Mouse (Mus musculus): ENCODE data around the gene Ing3. TPM values are rescaled to one million over a fixed set of nuclear protein-coding genes. Genes with fewer than 3 reads are reported as not detected.

The Ing3 gene
- polyA plus RNA-seq, 1 experiment from 2014 or later = 19.8 TPM

- H3K9ac ChIP-seq (ENCODE audit: low read length) = no peak overlapping the region
- peak overlapping the region; percentile 71 for H3K27ac ChIP-seq (replicated peaks)
- H3K9me3 ChIP-seq (ENCODE audit: control insufficient read depth, low read length) = no peaks in the 10 kb centered on the region
- DNase-seq (ENCODE audit: low spot score) = no peak
- TF ChIP-seq CTCF (IDR thresholded peaks at IDR 0.05; ENCODE audit: low read depth) (no peak), EP300 (optimal IDR thresholded peaks at IDR 0.05) (no peak)
- no peaks in the 10 kb centered on the region for H3K4me1 ChIP-seq (replicated peaks; ENCODE audit: control insufficient read depth, insufficient read depth)
- WGBS = 20% methylated on average over 11 of the region's 11 CpGs
- H3K4me2 ChIP-seq (replicated peaks; ENCODE audit: low read depth) = peak overlapping the region; percentile 42
- no peaks in the 10 kb centered on the region for H3K27me3 ChIP-seq (ENCODE audit: control insufficient read depth, insufficient read depth, low read length)
- no peak for ATAC-seq (ENCODE audit: low FRiP score, low TSS enrichment)
- peak overlapping the region; percentile 1; the same call in 1 of the 2 replicates for H3K4me3 ChIP-seq (ENCODE audit: low read depth, low read length)
- no peaks in the 10 kb centered on the region for H3K36me3 ChIP-seq (ENCODE audit: control insufficient read depth, insufficient read depth, low read length)
Measured at GRCm38 (mm10) chr6:21999025-21999424, 49.7 kb downstream of the Ing3 start.

GRCm38 (mm10) chr6:22000086-22000485 is 50.7 kb downstream of the Ing3 start:
- TF ChIP-seq CTCF (IDR thresholded peaks at IDR 0.05; ENCODE audit: low read depth) (no peak), EP300 (optimal IDR thresholded peaks at IDR 0.05) (no peak)
- Histone ChIP-seq H3K4me2 (replicated peaks; ENCODE audit: low read depth) (no peak overlapping the region), H3K4me3 (ENCODE audit: low read depth, low read length) (no peak overlapping the region), H3K9ac (ENCODE audit: low read length) (no peak overlapping the region), H3K27me3 (ENCODE audit: control insufficient read depth, insufficient read depth, low read length) (no peaks in the 10 kb centered on the region), H3K4me1 (replicated peaks; ENCODE audit: control insufficient read depth, insufficient read depth) (no peaks in the 10 kb centered on the region), H3K9me3 (ENCODE audit: control insufficient read depth, low read length) (no peaks in the 10 kb centered on the region), H3K27ac (replicated peaks) (0 out of 2 replicates have a peak overlapping the region, but pooled peaks have one; percentile 20), H3K36me3 (ENCODE audit: control insufficient read depth, insufficient read depth, low read length) (no peaks in the 10 kb centered on the region)
- 27% methylated on average over 6 of the region's 6 CpGs for WGBS
- no peak for DNase-seq (ENCODE audit: low spot score)
- no peak for ATAC-seq (ENCODE audit: low FRiP score, low TSS enrichment)

GRCm38 (mm10) chr6:22000881-22001280 is 51.5 kb downstream of the Ing3 start:
- TF ChIP-seq EP300 (optimal IDR thresholded peaks at IDR 0.05) = no peak
- no peak for TF ChIP-seq CTCF (IDR thresholded peaks at IDR 0.05; ENCODE audit: low read depth)
- ATAC-seq (ENCODE audit: low FRiP score, low TSS enrichment) (no peak), DNase-seq (ENCODE audit: low spot score) (no peak)
- Histone ChIP-seq H3K36me3 (ENCODE audit: control insufficient read depth, insufficient read depth, low read length) (no peaks in the 10 kb centered on the region), H3K4me3 (ENCODE audit: low read depth, low read length) (no peak overlapping the region), H3K9me3 (ENCODE audit: control insufficient read depth, low read length) (no peaks in the 10 kb centered on the region), H3K4me1 (replicated peaks; ENCODE audit: control insufficient read depth, insufficient read depth) (no peaks in the 10 kb centered on the region), H3K9ac (ENCODE audit: low read length) (no peak overlapping the region), H3K4me2 (replicated peaks; ENCODE audit: low read depth) (no peak overlapping the region), H3K27ac (replicated peaks) (no peak overlapping the region), H3K27me3 (ENCODE audit: control insufficient read depth, insufficient read depth, low read length) (no peaks in the 10 kb centered on the region)
- 54% methylated on average over 3 of the region's 3 CpGs for WGBS

- WGBS = 84% methylated on average over 5 of the region's 5 CpGs
- no peaks in the 10 kb centered on the region for H3K36me3 ChIP-seq (ENCODE audit: control insufficient read depth, insufficient read depth, low read length)
- DNase-seq (ENCODE audit: low spot score) (no peak), ATAC-seq (ENCODE audit: low FRiP score, low TSS enrichment) (no peak)
- no peak overlapping the region for H3K9ac ChIP-seq (ENCODE audit: low read length)
- no peak overlapping the region for H3K27ac ChIP-seq (replicated peaks)
- H3K4me1 ChIP-seq (replicated peaks; ENCODE audit: control insufficient read depth, insufficient read depth) = no peaks in the 10 kb centered on the region
- TF ChIP-seq CTCF (IDR thresholded peaks at IDR 0.05; ENCODE audit: low read depth) = no peak
- no peak for TF ChIP-seq EP300 (optimal IDR thresholded peaks at IDR 0.05)
- no peaks in the 10 kb centered on the region for H3K27me3 ChIP-seq (ENCODE audit: control insufficient read depth, insufficient read depth, low read length)
- no peak overlapping the region for H3K4me3 ChIP-seq (ENCODE audit: low read depth, low read length)
- H3K9me3 ChIP-seq (ENCODE audit: control insufficient read depth, low read length) = no peaks in the 10 kb centered on the region
- no peak overlapping the region for H3K4me2 ChIP-seq (replicated peaks; ENCODE audit: low read depth)
Measured at GRCm38 (mm10) chr6:22001284-22001916, 52.0 kb downstream of the Ing3 start.

GRCm38 (mm10) chr6:22002521-22003199 is 53.3 kb downstream of the Ing3 start:
- no peak overlapping the region for H3K9ac ChIP-seq (ENCODE audit: low read length)
- H3K4me3 ChIP-seq (ENCODE audit: low read depth, low read length) = no peak overlapping the region
- H3K4me1 ChIP-seq (replicated peaks; ENCODE audit: control insufficient read depth, insufficient read depth) = no peaks in the 10 kb centered on the region
- 53% methylated on average over 17 of the region's 17 CpGs for WGBS
- ATAC-seq (ENCODE audit: low FRiP score, low TSS enrichment) (peak; percentile 75; the same call in 1 of the 2 replicates), DNase-seq (ENCODE audit: low spot score) (no peak)
- 0 out of 2 replicates have a peak overlapping the region, but pooled peaks have one; percentile 6 for H3K4me2 ChIP-seq (replicated peaks; ENCODE audit: low read depth)
- peak overlapping the region; percentile 73 for H3K27ac ChIP-seq (replicated peaks)
- H3K27me3 ChIP-seq (ENCODE audit: control insufficient read depth, insufficient read depth, low read length) = no peaks in the 10 kb centered on the region
- H3K9me3 ChIP-seq (ENCODE audit: control insufficient read depth, low read length) = no peaks in the 10 kb centered on the region
- TF ChIP-seq CTCF (IDR thresholded peaks at IDR 0.05; ENCODE audit: low read depth) (no peak), EP300 (optimal IDR thresholded peaks at IDR 0.05) (no peak)
- H3K36me3 ChIP-seq (ENCODE audit: control insufficient read depth, insufficient read depth, low read length) = no peaks in the 10 kb centered on the region

- WGBS = 24% methylated on average over 6 of the region's 6 CpGs
- 0 out of 2 replicates have a peak overlapping the region, but pooled peaks have one; percentile 6 for H3K4me2 ChIP-seq (replicated peaks; ENCODE audit: low read depth)
- DNase-seq (ENCODE audit: low spot score) = peak; percentile 34
Measured at GRCm38 (mm10) chr6:22003200-22003587, 53.8 kb downstream of the Ing3 start.

More at GRCm38 (mm10) chr6:22003200-22003587, 53.8 kb downstream of the Ing3 start:
- ATAC-seq (ENCODE audit: low FRiP score, low TSS enrichment) = peak; percentile 90; the same call in 1 of the 2 replicates
- TF ChIP-seq EP300 (optimal IDR thresholded peaks at IDR 0.05) (no peak), CTCF (IDR thresholded peaks at IDR 0.05; ENCODE audit: low read depth) (no peak)
- no peaks in the 10 kb centered on the region for H3K36me3 ChIP-seq (ENCODE audit: control insufficient read depth, insufficient read depth, low read length)
- peak overlapping the region; percentile 73 for H3K27ac ChIP-seq (replicated peaks)
- no peaks in the 10 kb centered on the region for H3K4me1 ChIP-seq (replicated peaks; ENCODE audit: control insufficient read depth, insufficient read depth)
- no peaks in the 10 kb centered on the region for H3K27me3 ChIP-seq (ENCODE audit: control insufficient read depth, insufficient read depth, low read length)
- no peak overlapping the region for H3K9ac ChIP-seq (ENCODE audit: low read length)
- H3K4me3 ChIP-seq (ENCODE audit: low read depth, low read length) = no peak overlapping the region
- H3K9me3 ChIP-seq (ENCODE audit: control insufficient read depth, low read length) = no peaks in the 10 kb centered on the region

All from stomach, postnatal 0 days (tissue).